Comparison of ENCODE assay signal across 10 mouse cellular contexts in genomic region chr19:58113092-58113731, GRCm38 (mm10).
DNase-seq lines count a peak whose midpoint lies in the region; ATAC-seq and TF ChIP-seq lines count a peak whose summit lies in the region.
"Had no signal": no experiment of that assay in that cellular context is flagged by ENCODE, and none has a peak within 500 bp of the region (broad histone marks: within the 10 kb centered on the region; RNA-seq: fewer than 3 reads in every experiment).

No protein-coding gene starts in this region.

- no peak overlapping the region for H3K4me2 ChIP-seq in hindbrain, embryonic 12.5 days (replicated peaks)

- H3K4me3 ChIP-seq in G1E (ENCODE audit: low read depth, low read length): no peak overlapping the region
- no peak overlapping the region for H3K4me3 ChIP-seq in hindbrain, embryonic 12.5 days
- H3K4me3 ChIP-seq: erythroblast, embryonic 14.5 days had no signal

- no peaks in the 10 kb centered on the region for H3K4me1 ChIP-seq in G1E (ENCODE audit: insufficient read depth, low read depth, low read length)
- peaks cover 6% of the 10 kb centered on the region; the same call in 1 of the 2 replicates for H3K4me1 ChIP-seq in hindbrain, embryonic 12.5 days

- intact Hi-C loops in heart, postnatal 25 days (cut with DNase I): no loop called here

- no peak for TF ChIP-seq CTCF in G1E (IDR thresholded peaks at IDR 0.05; ENCODE audit: low read depth, low read length)

- peaks cover 22% of the 10 kb centered on the region for H3K9me3 ChIP-seq in G1E (replicated peaks)
- no peaks in the 10 kb centered on the region for H3K9me3 ChIP-seq in hindbrain, embryonic 12.5 days (replicated peaks)

- ATAC-seq in G1E (ENCODE audit: extremely low read depth, insufficient number of reproducible peaks, low FRiP score, poor library complexity, severe bottlenecking): peak; percentile 66
- ATAC-seq in hindbrain, embryonic 12.5 days (ENCODE audit: low FRiP score): peak; percentile 96
- peak; percentile 49 for ATAC-seq in megakaryocyte, adult 5-6 weeks (ENCODE audit: poor library complexity, severe bottlenecking)

- no peak overlapping the region for H3K27ac ChIP-seq in hindbrain, embryonic 12.5 days

- H3K36me3 ChIP-seq in G1E (replicated peaks): no peaks in the 10 kb centered on the region
- H3K36me3 ChIP-seq in hindbrain, embryonic 12.5 days: no peaks in the 10 kb centered on the region

- DNase-seq in heart, adult 11 months: peak; percentile 79
- DNase-seq in heart, postnatal 25 days (ENCODE audit: low spot score): no peak
- DNase-seq in G1E (ENCODE audit: low spot score): no peak
- DNase-seq in right cerebral cortex, postnatal 36 days (ENCODE audit: low spot score in 2 of 2): no peak
- no peak for DNase-seq in urinary bladder, adult 18-20 months (ENCODE audit: low spot score in 2 of 2)
- no peak for DNase-seq in embryo, embryonic 9.5 days (ENCODE audit: extremely low spot score)
- DNase-seq: adrenal gland, adult 2 months had no signal

- no peaks in the 10 kb centered on the region for H3K27me3 ChIP-seq in G1E (ENCODE audit: insufficient read depth, low read length)
- H3K27me3 ChIP-seq in hindbrain, embryonic 12.5 days: no peaks in the 10 kb centered on the region

- 72% methylated on average over 5 of the region's 5 CpGs for WGBS in hindbrain, embryonic 12.5 days

- no peak overlapping the region for H3K9ac ChIP-seq in hindbrain, embryonic 12.5 days
